Mouse (Mus musculus) mesoderm, embryonic 11.5 days (tissue): Measurements from ENCODE around the gene Gp1bb.

Experiments
- DNase-seq: peaks from one replicate; pipeline ENCODE4 v3.0.0-alpha.2; 2012; ENCODE audit warnings: low read depth, low spot score

Gp1bb gene

GRCm38 (mm10) chr16:18628206-18628947 is 6.2 kb upstream of the Gp1bb start:
- DNase-seq, result no peak

- no peak for DNase-seq
Observed at GRCm38 (mm10) chr16:18627163-18627562, 5.0 kb upstream of the Gp1bb start.

- peak; percentile 89 for DNase-seq
Observed at GRCm38 (mm10) chr16:18626376-18626878, 4.2 kb upstream of the Gp1bb start, which contains the start of gene Gm49601. Gm49601 (minus strand) TSS chr16:18626427.

- no peak for DNase-seq
Observed at GRCm38 (mm10) chr16:18625791-18626311, 3.6 kb upstream of the Gp1bb start.

- DNase-seq, result no peak
Observed at GRCm38 (mm10) chr16:18625097-18625496, 2.9 kb upstream of the Gp1bb start.

- DNase-seq, result no peak
Observed at GRCm38 (mm10) chr16:18624641-18625040, 2.4 kb upstream of the Gp1bb start.

- no peak for DNase-seq
Observed at GRCm38 (mm10) chr16:18623751-18624540, 1.7 kb upstream of the Gp1bb start.

GRCm38 (mm10) chr16:18622916-18623750 is 930 bp upstream of the Gp1bb start:
- DNase-seq, result no peak

- no peak for DNase-seq
Observed at GRCm38 (mm10) chr16:18621362-18622001, 721 bp downstream of the Gp1bb start.

- no peak for DNase-seq
Observed at GRCm38 (mm10) chr16:18620601-18621361, 1.4 kb downstream of the Gp1bb start.

GRCm38 (mm10) chr16:18620201-18620600 is 2.0 kb downstream of the Gp1bb start:
- no peak for DNase-seq

GRCm38 (mm10) chr16:18619110-18619509 is 3.1 kb downstream of the Gp1bb start:
- DNase-seq, result no peak

GRCm38 (mm10) chr16:18618297-18618696 is 3.9 kb downstream of the Gp1bb start:
- DNase-seq, result no peak

GRCm38 (mm10) chr16:18617370-18618065 is 4.7 kb downstream of the Gp1bb start:
- DNase-seq, result peak; percentile 91

GRCm38 (mm10) chr16:18613301-18613700 is 8.9 kb downstream of the Gp1bb start:
- DNase-seq, result peak; percentile 60

- no peak for DNase-seq
Observed at GRCm38 (mm10) chr16:18611752-18612151, 10.5 kb downstream of the Gp1bb start.

- DNase-seq, result no peak
Observed at GRCm38 (mm10) chr16:18609099-18609498, 13.1 kb downstream of the Gp1bb start.

- no peak for DNase-seq
Observed at GRCm38 (mm10) chr16:18608226-18608625, 14.0 kb downstream of the Gp1bb start.

GRCm38 (mm10) chr16:18605705-18606104 is 16.5 kb downstream of the Gp1bb start:
- DNase-seq, result no peak

GRCm38 (mm10) chr16:18604267-18604701 is 17.9 kb downstream of the Gp1bb start:
- no peak for DNase-seq
